Mouse (Mus musculus): ENCODE measurements around the gene Tspyl1. TPM values are rescaled to one million over a fixed set of nuclear protein-coding genes. Genes with fewer than 3 reads are reported as not detected.

Tspyl1 gene
- polyA plus RNA-seq, 1 experiment from 2014 or later: 91.0 TPM

DNA sequence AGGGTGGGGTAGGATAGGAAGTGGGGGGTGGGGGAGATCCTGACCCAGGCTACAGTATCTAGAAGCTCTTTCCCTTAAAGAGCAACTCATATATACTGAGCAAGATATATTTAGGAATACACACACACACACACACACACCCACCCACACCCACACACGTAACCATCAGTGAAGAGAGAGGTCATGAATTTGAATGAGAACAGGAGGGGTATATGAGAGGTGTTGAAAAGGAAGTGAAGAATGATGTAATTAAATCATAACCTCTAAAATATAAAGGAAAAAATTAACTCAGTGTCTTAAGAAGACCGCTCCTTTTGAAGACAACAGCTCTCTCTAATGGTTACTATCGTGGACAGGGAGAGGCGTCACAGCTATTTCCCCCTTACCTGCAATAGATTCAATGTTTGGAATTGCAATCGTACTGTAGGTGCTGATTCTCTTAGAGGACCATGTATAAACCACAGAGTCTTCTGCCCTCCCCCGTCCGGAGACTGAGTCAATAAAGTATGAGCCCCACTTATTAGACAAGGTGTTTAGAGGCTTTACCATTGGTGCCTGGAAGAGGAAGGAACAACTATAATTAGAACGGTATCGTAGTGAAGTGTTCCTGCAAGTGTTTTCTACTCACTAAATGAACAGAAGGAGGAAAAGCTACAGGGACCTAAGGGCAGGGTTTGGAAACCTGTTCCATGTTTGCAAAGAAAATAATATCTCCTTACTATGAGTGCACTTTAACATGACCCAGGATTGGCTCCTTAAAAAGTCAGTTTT, 28.1 kb downstream of the Tspyl1 start:
- WGBS: 75% methylated on average over 9 of the region's 9 CpGs
- ATAC-seq (ENCODE audit: low FRiP score, low read depth): no peak

DNA sequence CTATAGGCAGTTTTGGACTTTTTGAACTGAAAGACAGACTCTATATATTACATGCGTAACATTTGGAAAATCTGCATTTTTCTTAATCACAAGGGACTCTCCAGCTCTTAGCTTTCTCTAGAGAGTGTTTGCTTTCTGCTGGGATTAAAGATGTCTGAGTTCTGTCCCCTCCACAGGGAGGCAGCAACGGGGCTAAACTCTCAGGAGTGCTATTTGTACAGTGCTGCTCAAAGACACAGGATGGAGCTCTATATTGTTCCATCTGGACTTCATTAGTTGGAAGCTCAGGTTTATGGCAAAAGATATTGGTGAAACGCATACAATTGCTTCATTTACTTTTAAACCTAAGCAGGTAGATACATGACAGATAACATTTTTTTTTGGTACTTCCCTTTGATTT, 30.5 kb downstream of the Tspyl1 start:
- WGBS: 42% methylated on average over 3 of the region's 3 CpGs
- no peaks in the 10 kb centered on the region for H3K27me3 ChIP-seq
- H3K27ac ChIP-seq: no peak overlapping the region
- no peak overlapping the region for H3K4me3 ChIP-seq
- peaks cover 6% of the 10 kb centered on the region for H3K4me1 ChIP-seq
- peaks cover 12% of the 10 kb centered on the region; the same call in 1 of the 2 replicates for H3K36me3 ChIP-seq
- no peak for ATAC-seq (ENCODE audit: low FRiP score, low read depth)
- no peak overlapping the region for H3K9ac ChIP-seq
- H3K9me3 ChIP-seq: no peaks in the 10 kb centered on the region
- H3K4me2 ChIP-seq (replicated peaks): no peak overlapping the region

More for the DNA sequence above, 28.1 kb downstream of the Tspyl1 start:
- Histone ChIP-seq H3K27ac (no peak overlapping the region), H3K9ac (no peak overlapping the region), H3K4me1 (no peaks in the 10 kb centered on the region), H3K36me3 (peaks cover 12% of the 10 kb centered on the region; the same call in 1 of the 2 replicates), H3K9me3 (no peaks in the 10 kb centered on the region), H3K4me3 (no peak overlapping the region), H3K27me3 (no peaks in the 10 kb centered on the region), H3K4me2 (replicated peaks) (no peak overlapping the region)

GRCm38 (mm10) chr10:34316571-34317216, 34.7 kb downstream of the Tspyl1 start:
- ATAC-seq (ENCODE audit: low FRiP score, low read depth): peak; percentile 64; the same call in 1 of the 2 replicates
- Histone ChIP-seq H3K36me3 (peaks cover 13% of the 10 kb centered on the region; the same call in 1 of the 2 replicates), H3K27ac (no peak overlapping the region), H3K4me1 (peaks cover 6% of the 10 kb centered on the region), H3K27me3 (no peaks in the 10 kb centered on the region), H3K9ac (no peak overlapping the region), H3K9me3 (no peaks in the 10 kb centered on the region), H3K4me3 (no peak overlapping the region), H3K4me2 (replicated peaks) (0 out of 2 replicates have a peak overlapping the region, but pooled peaks have one; percentile 14)
- 2% methylated on average over 3 of the region's 3 CpGs for WGBS

- Histone ChIP-seq H3K4me3 (no peak overlapping the region), H3K27ac (no peak overlapping the region), H3K9ac (no peak overlapping the region), H3K4me2 (replicated peaks) (no peak overlapping the region), H3K36me3 (peaks cover 13% of the 10 kb centered on the region; the same call in 1 of the 2 replicates), H3K4me1 (peaks cover 6% of the 10 kb centered on the region), H3K9me3 (no peaks in the 10 kb centered on the region), H3K27me3 (no peaks in the 10 kb centered on the region)
- ATAC-seq (ENCODE audit: low FRiP score, low read depth): 0 out of 2 replicates have a peak, but pooled peaks have one; percentile 11
- 23% methylated on average over 2 of the region's 2 CpGs for WGBS
Observed at GRCm38 (mm10) chr10:34317217-34317606, 35.2 kb downstream of the Tspyl1 start.

GRCm38 (mm10) chr10:34320809-34321208, 38.8 kb downstream of the Tspyl1 start:
- 0 out of 2 replicates have a peak, but pooled peaks cover 5% of the 10 kb centered on the region for H3K36me3 ChIP-seq
- H3K27me3 ChIP-seq: no peaks in the 10 kb centered on the region
- H3K4me2 ChIP-seq (replicated peaks): no peak overlapping the region
- no peak for ATAC-seq (ENCODE audit: low FRiP score, low read depth)
- no peaks in the 10 kb centered on the region for H3K9me3 ChIP-seq
- WGBS: 65% methylated on average over 2 of the region's 2 CpGs
- H3K9ac ChIP-seq: no peak overlapping the region
- peaks cover 6% of the 10 kb centered on the region for H3K4me1 ChIP-seq
- H3K4me3 ChIP-seq: no peak overlapping the region
- H3K27ac ChIP-seq: no peak overlapping the region

- H3K4me2 ChIP-seq (replicated peaks): no peak overlapping the region
- 17% methylated on average over 4 of the region's 4 CpGs for WGBS
- H3K27ac ChIP-seq: no peak overlapping the region
- no peaks in the 10 kb centered on the region for H3K27me3 ChIP-seq
- H3K36me3 ChIP-seq: no peaks in the 10 kb centered on the region
- no peak overlapping the region for H3K4me3 ChIP-seq
- H3K9ac ChIP-seq: no peak overlapping the region
- no peak for ATAC-seq (ENCODE audit: low FRiP score, low read depth)
- no peaks in the 10 kb centered on the region for H3K4me1 ChIP-seq
- no peaks in the 10 kb centered on the region for H3K9me3 ChIP-seq
Observed at GRCm38 (mm10) chr10:34326701-34327100, 44.7 kb downstream of the Tspyl1 start.

DNA sequence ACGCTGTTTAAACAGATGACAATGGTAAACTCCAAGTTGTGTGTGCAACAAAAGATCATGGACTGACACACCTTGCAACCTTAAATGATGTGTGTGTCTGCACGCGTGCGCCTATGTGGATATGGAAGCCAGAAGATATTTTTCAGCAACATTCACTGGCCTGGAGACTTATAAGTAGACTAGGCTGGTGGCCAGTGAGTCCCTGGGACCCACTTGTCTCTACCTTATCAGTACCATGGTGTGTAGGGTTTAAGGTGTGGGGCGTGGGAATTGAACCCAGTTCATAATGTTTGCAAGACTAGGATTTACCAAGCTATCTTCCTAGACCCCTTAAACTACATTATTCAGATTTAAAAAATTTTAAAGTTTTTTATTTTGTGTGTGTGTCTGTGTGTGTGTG, 45.2 kb downstream of the Tspyl1 start:
- Histone ChIP-seq H3K27me3 (no peaks in the 10 kb centered on the region), H3K27ac (no peak overlapping the region), H3K9me3 (no peaks in the 10 kb centered on the region), H3K36me3 (no peaks in the 10 kb centered on the region), H3K9ac (no peak overlapping the region), H3K4me2 (replicated peaks) (no peak overlapping the region), H3K4me1 (no peaks in the 10 kb centered on the region), H3K4me3 (no peak overlapping the region)
- no peak for ATAC-seq (ENCODE audit: low FRiP score, low read depth)
- 69% methylated on average over 5 of the region's 5 CpGs for WGBS

- Histone ChIP-seq H3K4me2 (replicated peaks) (no peak overlapping the region), H3K9me3 (no peaks in the 10 kb centered on the region), H3K27ac (no peak overlapping the region), H3K4me3 (no peak overlapping the region), H3K27me3 (no peaks in the 10 kb centered on the region), H3K36me3 (no peaks in the 10 kb centered on the region), H3K9ac (no peak overlapping the region), H3K4me1 (no peaks in the 10 kb centered on the region)
- WGBS: 2% methylated on average over 2 of the region's 2 CpGs
- peak; percentile 75; the same call in 1 of the 2 replicates for ATAC-seq (ENCODE audit: low FRiP score, low read depth)
Observed at GRCm38 (mm10) chr10:34328310-34328709, 46.3 kb downstream of the Tspyl1 start.

Other genes starting within 250 kb of the Tspyl1 start
- not detected in 2 replicates for gene Trappc3l, start 244.6 kb upstream of the Tspyl1 start, polyA plus RNA-seq (2015; fragmentation: Nextera tagmentation; extraction: Ambion mirVana)
- gene Calhm4, start 237.9 kb upstream of the Tspyl1 start, polyA plus RNA-seq (2015; fragmentation: Nextera tagmentation; extraction: Ambion mirVana): 0.06 TPM in 1 of 2 replicates, not detected in the other
- gene Calhm5, start 185.7 kb upstream of the Tspyl1 start, polyA plus RNA-seq (2015; fragmentation: Nextera tagmentation; extraction: Ambion mirVana): 0.45 and 0.51 TPM in 2 replicates
- 1.0 and 1.3 TPM in 2 replicates for gene Calhm6, start 154.2 kb upstream of the Tspyl1 start, polyA plus RNA-seq (2015; fragmentation: Nextera tagmentation; extraction: Ambion mirVana)
- 44.0 and 44.5 TPM in 2 replicates for gene Dse, start 74.5 kb upstream of the Tspyl1 start, polyA plus RNA-seq (2015; fragmentation: Nextera tagmentation; extraction: Ambion mirVana)
- 22.2 and 24.7 TPM in 2 replicates for gene Tspyl4, start 15.3 kb downstream of the Tspyl1 start, polyA plus RNA-seq (2015; fragmentation: Nextera tagmentation; extraction: Ambion mirVana)
- gene Col10a1, start 107.8 kb downstream of the Tspyl1 start, polyA plus RNA-seq (2015; fragmentation: Nextera tagmentation; extraction: Ambion mirVana): 1.6 and 4.3 TPM in 2 replicates
- gene Nt5dc1, start 136.4 kb downstream of the Tspyl1 start, polyA plus RNA-seq (2015; fragmentation: Nextera tagmentation; extraction: Ambion mirVana): 8.5 and 10.5 TPM in 2 replicates
- 9.0 and 10.6 TPM in 2 replicates for gene Frk, start 201.2 kb downstream of the Tspyl1 start, polyA plus RNA-seq (2015; fragmentation: Nextera tagmentation; extraction: Ambion mirVana)